Mouse (Mus musculus): Measurements from ENCODE around the gene Fgf22. TPM values are rescaled to one million over a fixed set of nuclear protein-coding genes. Genes with fewer than 3 reads are reported as not detected.

Fgf22 gene
- polyA plus RNA-seq, 1 experiment from 2014 or later, result 1.8 TPM

GRCm38 (mm10) chr10:79789581-79789980 is 34.7 kb downstream of the Fgf22 start:
- Histone ChIP-seq H3K9me3 (replicated peaks; ENCODE audit: control insufficient read depth, low read length, poor library complexity, severe bottlenecking) (no peaks in the 10 kb centered on the region), H3K4me1 (ENCODE audit: control insufficient read depth, insufficient read depth, low read length) (no peaks in the 10 kb centered on the region; the same call in 1 of the 2 replicates), H3K27me3 (ENCODE audit: control insufficient read depth, insufficient read depth, low read depth, low read length) (no peaks in the 10 kb centered on the region; the same call in 1 of the 2 replicates), H3K4me3 (ENCODE audit: low read depth, low read length) (no peak overlapping the region), H3K36me3 (ENCODE audit: control insufficient read depth, insufficient read depth, low read length) (no peaks in the 10 kb centered on the region), H3K4me2 (ENCODE audit: low read length) (no peak overlapping the region), H3K27ac (ENCODE audit: low read length) (no peak overlapping the region), H3K9ac (ENCODE audit: low read depth, low read length) (no peak overlapping the region)
- no peak for ATAC-seq
- WGBS, result 49% methylated on average over 2 of the region's 2 CpGs

DNA sequence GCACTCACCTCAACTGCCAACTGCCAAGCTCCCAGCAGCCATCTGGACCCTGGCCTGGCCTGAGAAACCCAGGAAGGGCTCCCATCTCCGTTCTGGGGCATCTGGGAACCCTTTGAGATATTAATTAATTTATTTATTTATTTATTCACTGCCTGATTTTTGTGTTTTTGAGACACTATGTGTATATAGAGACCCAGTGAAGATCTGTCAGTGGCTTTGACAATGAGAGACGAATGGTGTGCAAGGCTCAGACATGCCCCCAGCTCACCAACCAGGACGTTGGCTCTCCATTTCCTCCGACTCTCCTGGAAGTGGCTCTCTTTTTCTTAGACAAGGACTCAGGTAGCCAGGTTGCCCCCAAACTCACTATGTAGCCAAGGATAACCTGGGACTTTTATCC is 36.0 kb downstream of the Fgf22 start, which contains the start of gene Prss57:
TSS of gene Prss57 (minus strand) at position 101 of the 400 bp plus-strand sequence.
- H3K4me2 ChIP-seq (ENCODE audit: low read length), result no peak within 1 kb of the TSS
- 89% methylated on average over 4 of the region's 4 CpGs for WGBS
- no peaks in the 10 kb centered on the region for H3K9me3 ChIP-seq (replicated peaks; ENCODE audit: control insufficient read depth, low read length, poor library complexity, severe bottlenecking)
- no peaks in the 10 kb centered on the region for H3K36me3 ChIP-seq (ENCODE audit: control insufficient read depth, insufficient read depth, low read length)
- no peaks in the 10 kb centered on the region; the same call in 1 of the 2 replicates for H3K27me3 ChIP-seq (ENCODE audit: control insufficient read depth, insufficient read depth, low read depth, low read length)
- no peak within 1 kb of the TSS for H3K27ac ChIP-seq (ENCODE audit: low read length)
- no peak within 1 kb of the TSS for H3K4me3 ChIP-seq (ENCODE audit: low read depth, low read length)
- no peak within 1 kb of the TSS for H3K9ac ChIP-seq (ENCODE audit: low read depth, low read length)
- peaks cover 8% of the 10 kb centered on the region for H3K4me1 ChIP-seq (ENCODE audit: control insufficient read depth, insufficient read depth, low read length)
- ATAC-seq, result no peak

- ATAC-seq, result no peak
- no peak overlapping the region for H3K9ac ChIP-seq (ENCODE audit: low read depth, low read length)
- no peaks in the 10 kb centered on the region for H3K36me3 ChIP-seq (ENCODE audit: control insufficient read depth, insufficient read depth, low read length)
- WGBS, result 84% methylated on average over 5 of the region's 5 CpGs
- H3K27ac ChIP-seq (ENCODE audit: low read length), result no peak overlapping the region
- no peaks in the 10 kb centered on the region for H3K9me3 ChIP-seq (replicated peaks; ENCODE audit: control insufficient read depth, low read length, poor library complexity, severe bottlenecking)
- peaks cover 18% of the 10 kb centered on the region for H3K4me1 ChIP-seq (ENCODE audit: control insufficient read depth, insufficient read depth, low read length)
- H3K27me3 ChIP-seq (ENCODE audit: control insufficient read depth, insufficient read depth, low read depth, low read length), result no peaks in the 10 kb centered on the region; the same call in 1 of the 2 replicates
- H3K4me2 ChIP-seq (ENCODE audit: low read length), result no peak overlapping the region; the same call in 1 of the 2 replicates
- no peak overlapping the region for H3K4me3 ChIP-seq (ENCODE audit: low read depth, low read length)
These were observed 37.6 kb downstream of the Fgf22 start for GRCm38 (mm10) chr10:79792339-79793040.

DNA sequence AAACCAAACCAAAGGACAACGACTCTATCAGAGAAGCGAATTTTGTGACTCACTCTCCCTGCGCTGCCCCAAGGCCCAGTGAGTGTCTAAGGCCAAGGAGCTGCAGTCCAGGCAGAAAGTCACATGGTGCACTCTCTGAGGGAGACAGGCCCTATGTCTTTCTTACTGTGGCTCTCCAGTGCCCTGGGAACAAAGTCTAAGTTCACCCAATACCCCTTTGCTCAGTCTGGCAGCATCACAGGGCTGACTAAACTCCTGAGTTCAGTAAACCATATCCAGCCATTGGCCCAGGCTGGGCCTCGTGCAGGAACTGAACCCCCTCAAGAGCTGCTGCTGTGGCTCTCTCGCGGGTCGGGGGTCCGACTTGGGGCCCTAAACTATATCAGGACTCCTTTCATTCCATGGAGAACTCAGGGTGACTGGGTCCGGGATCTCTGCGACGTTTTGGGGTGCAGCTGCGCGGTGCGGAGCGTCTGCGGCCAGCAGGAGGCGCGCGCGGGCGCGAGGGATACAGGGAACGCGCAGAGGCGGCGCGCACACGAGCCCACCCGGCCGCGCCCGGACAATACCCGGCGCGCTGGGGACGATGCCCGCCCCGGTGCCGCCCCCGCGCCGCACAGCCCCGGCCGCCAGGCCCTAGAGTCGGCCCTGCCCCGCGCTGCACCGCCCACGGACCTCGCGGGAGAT is 38.3 kb downstream of the Fgf22 start, which contains the start of gene Palm:
TSS of gene Palm (plus strand) at position 522 of the 687 bp plus-strand sequence.
- H3K4me3 ChIP-seq (ENCODE audit: low read depth, low read length), result peak within 1 kb of the TSS; percentile 80
- peak within 1 kb of the TSS; percentile 97 for H3K4me2 ChIP-seq (ENCODE audit: low read length)
- no peaks in the 10 kb centered on the region for H3K36me3 ChIP-seq (ENCODE audit: control insufficient read depth, insufficient read depth, low read length)
- no peaks in the 10 kb centered on the region for H3K9me3 ChIP-seq (replicated peaks; ENCODE audit: control insufficient read depth, low read length, poor library complexity, severe bottlenecking)
- WGBS, result 5% methylated on average over 51 of the region's 51 CpGs
- H3K4me1 ChIP-seq (ENCODE audit: control insufficient read depth, insufficient read depth, low read length), result peaks cover 20% of the 10 kb centered on the region
- peak within 1 kb of the TSS; percentile 98 for H3K9ac ChIP-seq (ENCODE audit: low read depth, low read length)
- peak within 1 kb of the TSS; percentile 91 for H3K27ac ChIP-seq (ENCODE audit: low read length)
- no peaks in the 10 kb centered on the region; the same call in 1 of the 2 replicates for H3K27me3 ChIP-seq (ENCODE audit: control insufficient read depth, insufficient read depth, low read depth, low read length)
- peak; percentile 72 for ATAC-seq

DNA sequence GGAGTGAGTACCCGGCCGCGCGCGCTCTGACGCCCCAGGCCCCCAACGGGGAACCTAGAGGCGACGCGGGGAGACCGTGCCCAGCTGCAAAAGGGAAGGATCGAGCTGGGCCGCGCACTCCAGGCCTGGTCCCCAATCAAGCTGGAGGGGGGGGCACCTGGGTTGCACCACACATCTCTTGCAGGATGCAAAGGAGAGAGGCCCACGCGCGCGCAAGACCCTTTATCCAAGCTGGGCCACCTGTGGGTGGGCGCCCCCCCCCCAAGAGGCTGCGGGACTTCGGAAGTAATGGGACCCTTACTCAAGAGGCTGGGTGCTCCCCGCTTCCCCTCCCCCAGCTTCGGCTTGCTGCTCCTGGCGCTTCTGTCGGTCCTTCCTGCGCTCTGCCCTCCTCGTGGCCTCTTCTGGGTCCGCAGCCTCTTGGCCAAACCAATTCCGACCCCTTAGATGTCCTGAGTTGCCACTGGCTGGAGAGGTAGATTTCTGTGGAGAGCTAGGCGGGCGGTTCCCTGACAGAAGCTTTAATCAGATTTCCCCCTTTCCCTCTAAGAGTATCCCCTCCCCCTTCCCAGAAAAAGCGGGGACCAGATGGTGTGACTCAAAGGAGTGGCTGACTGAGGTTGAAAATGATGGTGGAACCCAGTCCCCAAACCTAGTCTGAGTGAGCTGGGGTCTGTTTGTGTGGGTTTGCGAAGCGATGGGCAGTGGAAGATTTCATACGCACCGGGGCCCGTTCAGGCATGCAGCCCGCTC is 39.0 kb downstream of the Fgf22 start:
- peak overlapping the region; percentile 80 for H3K4me3 ChIP-seq (ENCODE audit: low read depth, low read length)
- peak overlapping the region; percentile 91 for H3K27ac ChIP-seq (ENCODE audit: low read length)
- WGBS, result 1% methylated on average over 32 of the region's 38 CpGs
- peaks cover 20% of the 10 kb centered on the region for H3K4me1 ChIP-seq (ENCODE audit: control insufficient read depth, insufficient read depth, low read length)
- peak; percentile 11; the same call in 1 of the 2 replicates for ATAC-seq
- H3K9me3 ChIP-seq (replicated peaks; ENCODE audit: control insufficient read depth, low read length, poor library complexity, severe bottlenecking), result no peaks in the 10 kb centered on the region
- H3K36me3 ChIP-seq (ENCODE audit: control insufficient read depth, insufficient read depth, low read length), result no peaks in the 10 kb centered on the region
- peak overlapping the region; percentile 97 for H3K4me2 ChIP-seq (ENCODE audit: low read length)
- no peaks in the 10 kb centered on the region; the same call in 1 of the 2 replicates for H3K27me3 ChIP-seq (ENCODE audit: control insufficient read depth, insufficient read depth, low read depth, low read length)
- peak overlapping the region; percentile 98 for H3K9ac ChIP-seq (ENCODE audit: low read depth, low read length)

- H3K9ac ChIP-seq (ENCODE audit: low read depth, low read length), result peak overlapping the region; percentile 98
- WGBS, result 2% methylated on average over 10 of the region's 10 CpGs
- H3K36me3 ChIP-seq (ENCODE audit: control insufficient read depth, insufficient read depth, low read length), result no peaks in the 10 kb centered on the region
- H3K9me3 ChIP-seq (replicated peaks; ENCODE audit: control insufficient read depth, low read length, poor library complexity, severe bottlenecking), result no peaks in the 10 kb centered on the region
- ATAC-seq, result peak; percentile 15
- peak overlapping the region; percentile 91 for H3K27ac ChIP-seq (ENCODE audit: low read length)
- peak overlapping the region; percentile 97 for H3K4me2 ChIP-seq (ENCODE audit: low read length)
- no peaks in the 10 kb centered on the region; the same call in 1 of the 2 replicates for H3K27me3 ChIP-seq (ENCODE audit: control insufficient read depth, insufficient read depth, low read depth, low read length)
- H3K4me1 ChIP-seq (ENCODE audit: control insufficient read depth, insufficient read depth, low read length), result peaks cover 20% of the 10 kb centered on the region
- peak overlapping the region; percentile 80 for H3K4me3 ChIP-seq (ENCODE audit: low read depth, low read length)
These were observed 39.6 kb downstream of the Fgf22 start for GRCm38 (mm10) chr10:79794491-79794931.

- H3K9ac ChIP-seq (ENCODE audit: low read depth, low read length), result no peak overlapping the region
- no peak overlapping the region for H3K4me2 ChIP-seq (ENCODE audit: low read length)
- H3K4me1 ChIP-seq (ENCODE audit: control insufficient read depth, insufficient read depth, low read length), result peaks cover 20% of the 10 kb centered on the region
- H3K4me3 ChIP-seq (ENCODE audit: low read depth, low read length), result no peak overlapping the region
- 96% methylated on average over 3 of the region's 3 CpGs for WGBS
- no peaks in the 10 kb centered on the region for H3K27me3 ChIP-seq (ENCODE audit: control insufficient read depth, insufficient read depth, low read depth, low read length)
- H3K36me3 ChIP-seq (ENCODE audit: control insufficient read depth, insufficient read depth, low read length), result no peaks in the 10 kb centered on the region
- H3K27ac ChIP-seq (ENCODE audit: low read length), result no peak overlapping the region
- no peak for ATAC-seq
- no peaks in the 10 kb centered on the region for H3K9me3 ChIP-seq (replicated peaks; ENCODE audit: control insufficient read depth, low read length, poor library complexity, severe bottlenecking)
These were observed 41.0 kb downstream of the Fgf22 start for GRCm38 (mm10) chr10:79795905-79796304.

DNA sequence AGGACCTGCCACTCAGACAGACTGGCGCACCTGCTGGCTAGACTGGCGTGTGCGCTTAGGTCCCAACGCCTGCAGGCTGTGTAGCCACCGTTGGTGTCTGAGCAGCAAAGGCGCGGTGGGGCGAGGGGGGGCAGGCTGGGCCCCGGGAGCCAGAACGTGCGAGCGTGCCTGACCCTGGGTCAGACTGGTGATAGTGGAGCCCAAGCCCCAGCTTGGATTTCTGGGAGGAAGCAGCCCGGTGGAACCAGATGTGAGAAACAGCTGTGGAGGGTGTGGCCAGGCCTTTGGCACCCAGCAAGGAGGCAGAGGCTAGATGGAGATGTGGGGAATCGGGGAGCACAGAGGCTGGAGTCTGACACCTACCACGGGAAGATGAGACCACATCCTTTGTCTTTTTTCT is 42.5 kb downstream of the Fgf22 start:
- no peaks in the 10 kb centered on the region for H3K9me3 ChIP-seq (replicated peaks; ENCODE audit: control insufficient read depth, low read length, poor library complexity, severe bottlenecking)
- H3K27me3 ChIP-seq (ENCODE audit: control insufficient read depth, insufficient read depth, low read depth, low read length), result no peaks in the 10 kb centered on the region
- peak overlapping the region; percentile 33 for H3K4me2 ChIP-seq (ENCODE audit: low read length)
- peaks cover 30% of the 10 kb centered on the region for H3K4me1 ChIP-seq (ENCODE audit: control insufficient read depth, insufficient read depth, low read length)
- 45% methylated on average over 15 of the region's 15 CpGs for WGBS
- no peak overlapping the region for H3K4me3 ChIP-seq (ENCODE audit: low read depth, low read length)
- H3K9ac ChIP-seq (ENCODE audit: low read depth, low read length), result peak overlapping the region; percentile 33; the same call in 1 of the 2 replicates
- no peak overlapping the region for H3K27ac ChIP-seq (ENCODE audit: low read length)
- ATAC-seq, result no peak
- no peaks in the 10 kb centered on the region for H3K36me3 ChIP-seq (ENCODE audit: control insufficient read depth, insufficient read depth, low read length)

Data from midbrain, embryonic 16.5 days (tissue).